Mouse (Mus musculus): ENCODE data around the gene 4921536K21Rik.

4921536K21Rik gene

DNA sequence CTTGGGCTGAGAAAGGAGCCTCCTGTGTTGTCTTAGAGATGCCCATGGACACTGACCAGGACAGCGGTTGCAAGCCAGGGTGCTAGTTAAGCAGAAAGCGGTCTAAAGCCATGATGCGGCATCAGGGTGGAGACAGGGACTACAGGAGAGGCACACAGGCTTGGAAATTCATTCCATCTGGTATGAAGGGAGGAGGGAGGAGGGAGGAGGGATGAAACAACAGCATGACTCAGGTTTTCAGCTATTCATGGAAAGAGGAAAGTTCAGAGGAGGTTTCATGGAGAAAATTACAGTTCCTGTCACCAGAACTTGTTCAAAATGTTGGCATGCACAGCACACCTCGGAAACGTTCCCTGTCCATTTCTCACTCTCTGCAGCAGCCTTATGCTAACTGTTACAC lies 39.1 kb downstream of the 4921536K21Rik start:
- in situ Hi-C loops (cut with MboI, MseI), result no loop called here

DNA sequence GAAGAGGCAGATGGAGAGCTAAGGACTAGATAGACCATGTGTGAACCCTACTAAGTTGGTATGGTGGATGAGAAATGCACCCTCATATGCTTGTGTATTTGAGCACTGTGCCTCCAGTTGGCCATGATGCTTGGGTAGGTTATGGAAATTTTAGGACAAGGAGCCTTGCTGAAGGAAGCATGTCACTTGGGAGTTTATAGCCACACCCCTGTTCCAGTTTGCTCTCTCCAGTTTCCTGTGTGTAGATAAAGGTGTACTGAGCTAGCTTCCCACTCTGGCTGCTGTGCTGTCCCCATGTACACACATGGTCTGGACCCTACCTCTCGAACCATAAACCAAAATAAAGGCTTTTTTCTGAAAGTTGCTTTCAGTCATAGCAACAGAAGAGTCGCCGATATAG lies 40.7 kb downstream of the 4921536K21Rik start:
- in situ Hi-C loops (cut with MboI, MseI), result no loop called here

DNA sequence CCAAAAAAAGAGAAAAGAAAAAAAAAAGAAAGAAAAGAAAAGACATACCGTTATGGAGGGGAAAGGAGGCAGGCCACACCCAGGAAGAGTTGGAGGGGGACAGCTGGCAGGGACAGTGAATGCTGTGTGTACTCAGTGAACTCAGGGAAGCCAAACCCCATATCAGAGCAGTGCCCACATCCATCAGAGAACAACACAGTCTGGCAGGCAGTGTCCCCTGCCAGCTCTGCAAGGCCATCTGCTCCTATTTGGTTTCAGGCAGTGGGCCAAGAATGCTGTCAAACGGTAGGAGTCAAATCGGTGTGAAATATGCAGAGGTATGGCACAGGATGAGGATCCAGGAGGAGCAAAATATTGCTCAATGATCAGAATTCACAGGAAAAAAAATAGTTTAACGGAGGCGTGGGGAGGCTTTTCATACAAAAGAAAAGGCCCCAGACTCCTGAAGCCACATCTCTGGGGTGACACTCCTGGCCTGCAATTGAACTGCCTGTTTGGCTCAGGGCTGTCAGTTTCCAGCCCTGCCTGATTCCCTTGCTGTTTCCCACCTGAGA lies 41.3 kb downstream of the 4921536K21Rik start:
- in situ Hi-C loops (cut with MboI, MseI), result no loop called here

DNA sequence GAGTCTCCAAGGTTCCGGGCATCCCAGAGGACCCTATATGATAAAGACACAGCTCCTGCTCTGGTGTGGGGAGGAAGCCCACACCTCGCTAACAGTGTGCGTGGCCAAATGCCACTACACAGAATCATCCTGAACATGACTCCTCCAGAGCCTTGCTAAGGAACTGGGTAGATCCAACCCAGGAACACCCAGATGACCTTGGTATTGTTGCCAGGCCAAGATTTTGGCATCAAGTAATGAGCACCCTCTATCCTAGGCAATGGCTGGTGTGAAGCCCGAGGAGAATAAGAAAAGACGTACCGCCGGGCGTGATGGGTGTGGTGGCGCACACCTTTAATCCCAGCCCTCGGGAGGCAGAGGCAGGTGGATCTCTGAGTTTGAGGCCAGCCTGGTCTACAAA lies 41.9 kb downstream of the 4921536K21Rik start:
- in situ Hi-C loops (cut with MboI, MseI), result no loop called here

DNA sequence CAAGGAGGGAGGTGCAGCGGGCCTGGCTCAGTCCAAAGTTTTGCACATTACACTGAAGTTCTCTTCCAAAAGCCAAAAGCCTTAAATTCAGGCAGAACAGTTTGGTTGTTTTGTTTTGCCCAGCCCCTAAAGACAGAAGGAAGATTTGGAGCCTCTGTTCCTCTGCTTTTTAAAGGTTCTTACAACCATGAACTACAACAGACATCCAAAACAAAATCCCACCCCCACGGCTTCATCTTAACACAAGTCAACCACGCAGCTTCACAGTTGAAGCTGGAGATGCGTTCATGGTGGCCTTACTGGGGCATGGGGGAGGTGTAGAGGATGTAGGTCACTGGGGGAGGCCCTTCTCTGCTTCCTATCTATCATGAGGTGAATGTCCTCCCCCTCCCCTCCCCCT lies 43.0 kb downstream of the 4921536K21Rik start:
- in situ Hi-C loops (cut with MboI, MseI), result no loop called here

DNA sequence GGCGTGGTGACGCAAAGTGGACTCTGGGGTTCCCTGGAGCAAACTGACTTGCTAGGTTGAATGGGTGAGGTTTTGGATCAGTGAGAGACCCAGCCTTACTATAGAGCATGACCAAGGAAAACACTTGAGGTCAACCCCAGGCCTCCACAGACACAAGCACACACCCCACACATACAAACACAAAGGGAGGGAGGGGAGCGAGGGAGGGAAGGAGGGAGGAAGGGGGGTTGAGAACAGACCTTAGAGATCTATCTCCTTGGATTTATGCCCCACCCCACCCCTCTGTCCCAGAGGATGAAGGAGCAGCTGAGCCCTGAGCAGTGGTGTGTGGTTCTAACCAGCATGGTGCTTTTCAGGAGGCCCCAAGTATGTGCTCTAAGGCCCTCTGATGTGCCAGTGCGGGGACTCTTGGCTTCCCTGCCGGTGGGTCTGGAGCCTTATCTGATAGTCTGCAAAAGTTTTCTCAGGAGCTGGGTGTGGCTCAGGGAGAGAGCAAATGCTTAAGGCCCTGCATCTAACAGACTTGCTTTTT lies 44.1 kb downstream of the 4921536K21Rik start:
- in situ Hi-C loops (cut with MboI, MseI), result no loop called here

DNA sequence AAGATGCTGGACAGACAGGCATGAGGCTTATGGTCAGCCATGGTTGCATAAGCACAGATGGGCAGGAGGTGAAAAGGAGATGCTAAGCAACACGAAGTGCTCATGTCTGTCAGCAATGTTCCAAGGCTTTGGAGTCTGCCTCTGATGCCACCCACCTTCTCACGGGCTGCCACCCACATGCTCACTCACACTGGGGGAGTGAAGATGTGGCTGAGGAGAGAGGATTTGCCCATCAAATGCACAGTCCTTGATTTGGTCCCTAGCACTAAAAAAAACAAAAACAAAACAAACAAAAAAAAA lies 44.6 kb downstream of the 4921536K21Rik start:
- in situ Hi-C loops (cut with MboI, MseI), result no loop called here

DNA sequence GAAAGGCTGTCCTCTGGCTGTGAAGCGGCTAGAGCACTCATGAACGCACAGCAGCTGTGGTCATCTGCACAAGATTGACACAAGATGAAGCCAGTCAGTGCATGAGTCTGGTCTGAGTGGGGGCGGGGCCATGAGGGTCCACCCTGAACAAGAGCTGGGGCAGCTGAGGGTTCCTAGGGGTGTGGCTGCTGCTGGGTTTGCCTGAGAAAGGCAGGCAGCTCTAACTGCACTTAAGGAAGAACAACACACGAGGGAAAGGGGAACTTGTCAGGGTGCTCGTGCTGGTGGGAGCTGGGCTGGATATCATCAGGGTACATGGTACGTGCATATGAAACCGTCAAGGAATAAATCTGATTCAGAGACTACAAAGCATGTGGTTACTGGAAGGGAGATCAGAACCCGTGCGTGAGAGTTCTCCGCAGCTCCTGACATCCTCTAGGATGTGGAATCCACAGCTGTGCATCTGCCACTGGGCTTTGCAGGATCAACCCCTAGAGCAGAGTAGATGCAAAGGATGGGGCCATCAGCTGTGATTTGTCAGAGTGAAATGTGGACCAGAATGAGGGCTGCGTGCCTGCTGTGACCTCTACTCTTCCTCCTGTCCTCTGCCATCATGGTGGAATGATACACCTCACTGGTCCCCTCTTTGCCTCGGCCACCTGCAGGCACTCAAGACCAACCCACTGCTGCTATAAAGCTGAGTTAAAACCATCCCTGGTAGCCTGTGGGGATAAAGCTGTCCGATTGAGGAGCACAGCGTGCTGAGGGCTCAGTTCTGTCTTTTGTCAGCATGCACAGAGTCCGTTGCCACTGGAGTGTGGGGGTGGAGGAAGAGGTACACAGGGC lies 45.2 kb downstream of the 4921536K21Rik start:
- in situ Hi-C loops (cut with MboI, MseI), result no loop called here

DNA sequence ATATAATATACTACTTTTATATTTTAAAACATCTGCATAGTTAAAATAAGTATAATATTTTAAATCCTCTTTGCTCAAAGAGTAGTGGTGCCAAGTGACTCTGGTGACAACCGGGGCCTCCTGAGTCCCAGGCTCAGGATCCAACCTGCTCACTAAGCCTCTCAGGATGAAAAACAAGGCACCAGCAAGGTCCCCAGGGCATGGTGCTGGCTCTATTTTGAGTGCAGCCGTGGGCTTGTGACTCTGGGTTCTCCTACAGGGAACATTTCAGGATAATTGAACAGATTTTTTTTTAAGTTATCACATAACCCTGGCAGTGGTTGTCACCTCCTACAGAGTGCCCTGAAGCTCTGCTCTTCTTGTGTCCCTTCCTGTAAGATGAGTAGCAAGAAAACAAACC lies 48.5 kb downstream of the 4921536K21Rik start:
- in situ Hi-C loops (cut with MboI, MseI), result no loop called here

DNA sequence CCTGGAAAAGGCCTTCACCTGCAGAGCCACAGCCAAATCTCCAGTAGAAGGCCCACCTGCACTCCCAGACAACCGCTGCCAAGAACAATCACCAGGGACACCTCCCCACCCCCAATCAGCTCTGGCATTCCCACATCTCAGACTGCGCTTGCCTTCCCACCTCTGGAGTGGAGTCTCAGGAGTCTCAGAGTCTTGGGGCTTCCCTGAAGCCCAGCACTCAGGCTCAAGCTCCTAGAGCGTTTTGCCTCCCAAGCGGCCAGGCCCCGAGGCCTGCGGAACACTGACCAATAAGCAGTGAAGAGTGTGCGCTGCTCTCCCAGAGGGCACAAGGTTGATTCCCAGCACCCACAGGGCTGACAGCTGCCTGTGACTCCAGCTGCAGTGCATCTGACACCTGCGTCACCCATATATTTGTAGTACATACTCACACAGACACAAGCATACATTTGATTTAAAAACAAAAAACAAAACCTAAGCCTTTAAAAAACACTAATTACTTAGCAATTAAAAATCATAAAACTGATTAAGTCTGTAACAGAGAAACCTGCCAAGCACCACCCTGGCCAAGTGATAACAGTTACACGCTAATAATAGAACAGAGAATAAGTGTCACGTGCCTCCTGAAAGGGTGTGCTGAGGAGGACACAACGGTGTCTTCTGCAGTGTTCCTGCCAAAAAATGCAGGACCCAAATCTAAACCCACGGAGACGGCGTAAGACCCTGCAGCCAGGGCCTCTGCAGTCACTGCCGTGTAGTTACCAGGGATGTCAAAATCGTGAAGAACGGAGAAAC lies 50.8 kb downstream of the 4921536K21Rik start:
- in situ Hi-C loops (cut with MboI, MseI), result no loop called here

Measured in T-helper 17 cell (primary cell).